Mouse (Mus musculus): ENCODE measurements around the gene Endov.
A peak's percentile ranks its signal among the peaks of the same experiment; 100 is the strongest.

The Endov gene

DNA sequence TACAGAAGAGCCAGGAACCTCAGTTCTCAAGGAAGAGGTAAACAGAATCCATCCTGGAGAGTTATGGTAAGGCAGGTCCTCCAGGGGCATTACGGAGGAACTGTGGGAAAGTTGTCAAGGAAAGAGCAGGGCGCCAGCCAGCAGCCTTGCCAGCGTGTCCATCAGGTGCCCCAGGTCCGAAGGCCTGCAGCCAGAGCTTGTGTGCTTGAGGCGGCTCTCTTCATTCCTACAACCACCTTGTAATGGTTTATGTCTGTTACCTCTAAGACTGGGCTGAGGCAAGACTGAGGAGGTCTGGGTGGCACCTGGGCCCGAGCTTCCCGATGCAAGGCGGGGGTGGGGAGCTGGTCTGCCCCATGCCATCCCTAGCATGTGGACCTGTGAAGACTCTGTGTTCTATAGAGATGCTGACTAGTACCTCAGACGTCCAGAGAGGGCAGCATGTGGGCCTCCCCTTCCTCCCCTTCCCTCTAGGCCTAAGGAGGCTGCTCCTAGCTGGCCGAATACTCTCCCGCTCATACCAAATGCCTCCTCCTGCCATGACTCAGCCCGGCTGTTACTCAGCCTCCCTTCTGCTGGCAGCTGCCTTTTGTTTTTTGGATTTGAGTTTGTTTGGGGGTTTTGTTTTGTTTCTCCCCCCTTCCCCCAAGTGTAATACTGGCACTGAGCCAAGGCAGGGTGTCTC is 25.7 kb downstream of the Endov start:
- DNase-seq (ENCODE audit: extremely low spot score, low spot score), result no peak

- no peak for DNase-seq (ENCODE audit: extremely low spot score, low spot score)
Observed at GRCm38 (mm10) chr11:119519387-119519786, 28.2 kb downstream of the Endov start.

GRCm38 (mm10) chr11:119520005-119520712 is 29.0 kb downstream of the Endov start:
- DNase-seq (ENCODE audit: extremely low spot score, low spot score), result no peak

DNA sequence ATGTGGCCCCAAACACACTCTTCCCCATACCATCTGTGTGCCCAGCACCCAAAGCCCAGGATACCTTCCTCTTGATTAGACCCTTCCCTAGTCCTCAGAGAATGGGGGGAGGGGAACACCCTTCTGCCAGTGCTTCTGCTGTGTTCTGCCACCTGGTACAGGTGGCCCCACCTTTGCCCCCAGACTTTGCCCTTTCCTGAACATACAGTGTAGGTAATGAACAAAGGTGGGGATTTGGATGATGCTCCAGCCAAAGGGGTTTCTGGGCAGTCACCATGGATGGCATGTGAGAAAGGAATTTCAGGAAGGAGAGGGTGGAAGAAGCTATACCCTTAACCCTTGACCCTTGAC is 29.5 kb downstream of the Endov start:
- no peak for DNase-seq (ENCODE audit: extremely low spot score, low spot score)

GRCm38 (mm10) chr11:119521920-119522710 is 31.0 kb downstream of the Endov start:
- no peak for DNase-seq (ENCODE audit: extremely low spot score, low spot score)

GRCm38 (mm10) chr11:119522779-119523178 is 31.6 kb downstream of the Endov start:
- DNase-seq (ENCODE audit: extremely low spot score, low spot score), result no peak

- DNase-seq (ENCODE audit: extremely low spot score, low spot score), result no peak
Observed at GRCm38 (mm10) chr11:119523392-119523791, 32.2 kb downstream of the Endov start.

DNA sequence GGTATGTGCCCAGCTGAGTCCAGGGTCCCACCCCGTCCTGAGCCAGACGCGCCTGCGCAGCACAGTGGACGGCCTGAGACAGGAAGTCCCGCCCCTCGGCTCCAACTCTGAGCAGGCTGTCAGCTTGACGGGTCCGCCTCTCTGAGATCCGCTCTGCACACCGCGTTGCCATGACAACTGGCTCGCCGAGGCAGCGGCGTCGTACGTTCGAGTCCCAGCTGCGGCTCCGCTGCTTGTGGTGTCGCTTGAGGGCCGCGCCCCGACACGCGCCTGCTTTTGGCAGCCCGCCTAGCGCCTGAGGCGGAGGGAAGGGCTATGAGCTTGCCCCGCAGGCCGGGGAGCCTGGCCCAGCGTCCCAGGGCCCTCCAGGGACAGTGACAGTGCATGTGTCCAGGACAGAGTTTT is 33.4 kb downstream of the Endov start:
- DNase-seq (ENCODE audit: extremely low spot score, low spot score), result peak; percentile 92

DNA sequence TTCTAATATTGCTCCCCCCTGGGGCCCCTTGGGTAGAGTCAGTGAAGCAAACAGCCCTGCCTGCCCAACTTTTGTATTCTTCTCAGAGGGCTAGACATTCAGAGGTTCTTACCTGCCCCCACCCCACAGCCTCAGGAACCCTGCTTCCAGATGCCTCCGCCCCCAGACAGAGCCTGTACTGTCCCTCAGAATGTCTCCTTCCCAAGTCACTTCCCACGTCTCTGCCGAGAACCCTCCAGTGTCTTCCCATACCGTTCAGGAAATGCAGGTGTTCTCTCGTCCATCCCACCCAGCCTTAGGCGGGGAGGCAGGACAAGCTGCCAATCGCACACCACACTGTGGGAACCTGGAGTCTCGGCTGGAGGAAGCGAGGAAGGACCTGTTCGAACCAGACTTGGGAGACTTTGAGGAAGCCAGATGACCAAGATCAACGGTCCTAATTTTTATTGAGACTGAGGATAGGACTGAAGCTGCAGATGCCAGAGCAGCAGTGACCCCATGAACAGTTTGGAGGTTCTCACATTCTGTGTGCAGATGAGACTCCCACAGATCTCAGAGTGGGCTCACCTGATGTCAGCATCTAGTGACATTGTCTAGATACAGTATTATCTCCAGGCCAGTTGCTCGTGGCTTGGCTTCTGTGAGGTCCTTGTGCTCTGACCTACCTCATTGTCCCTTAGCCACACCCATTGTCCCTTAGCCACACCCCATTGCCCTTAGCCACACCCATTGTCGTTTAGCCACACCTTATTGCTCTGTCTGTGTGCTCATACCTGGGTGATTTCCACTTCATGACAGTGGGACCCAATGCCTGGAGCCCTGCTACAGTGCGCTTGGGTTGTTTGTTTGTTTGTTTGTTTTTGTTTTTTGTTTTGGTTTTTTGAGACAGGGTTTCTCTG is 35.2 kb downstream of the Endov start:
- DNase-seq (ENCODE audit: extremely low spot score, low spot score), result no peak

DNA sequence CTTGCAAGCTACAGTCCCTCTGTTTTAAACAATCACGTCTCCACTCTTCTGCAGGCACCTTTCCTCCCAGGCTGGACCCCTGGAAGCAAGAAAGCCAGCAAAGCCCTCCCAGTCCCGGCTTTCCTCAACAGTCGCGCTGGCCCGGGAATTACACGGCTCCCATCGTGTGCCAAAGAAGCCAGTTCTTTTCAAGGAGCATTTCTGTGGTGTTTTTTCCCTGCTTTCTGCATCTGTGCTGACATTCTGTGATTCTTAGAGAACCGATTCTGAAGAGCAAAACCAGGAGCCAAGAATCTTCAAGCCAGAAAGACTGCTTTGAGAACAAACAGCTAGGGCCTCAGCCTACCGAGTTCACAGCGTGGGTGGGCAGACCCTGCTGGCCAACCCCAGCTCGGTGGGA is 37.8 kb downstream of the Endov start:
- DNase-seq (ENCODE audit: extremely low spot score, low spot score), result no peak

- DNase-seq (ENCODE audit: extremely low spot score, low spot score), result no peak
Observed at GRCm38 (mm10) chr11:119532460-119532859, 41.3 kb downstream of the Endov start.

DNA sequence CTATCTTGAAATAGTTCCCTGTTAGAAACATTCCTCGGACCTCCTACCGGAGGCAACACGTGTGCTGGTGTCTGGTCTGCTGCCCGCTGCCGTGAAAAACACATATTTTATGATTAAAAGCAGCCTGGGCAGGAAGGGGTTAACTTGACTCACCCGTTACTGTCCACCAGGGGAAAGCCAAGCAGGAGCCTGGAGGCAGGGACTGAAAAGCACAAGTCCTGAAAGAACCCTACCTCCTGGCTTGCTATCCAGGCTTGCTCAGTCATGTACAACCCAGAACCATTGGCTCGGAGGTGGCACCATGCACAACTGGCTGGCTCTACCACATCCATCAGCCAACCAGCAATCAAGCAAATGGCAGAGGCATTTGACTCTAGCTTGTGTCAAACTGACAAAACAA is 42.6 kb downstream of the Endov start:
- no peak for DNase-seq (ENCODE audit: extremely low spot score, low spot score)

GRCm38 (mm10) chr11:119539944-119540343 is 48.8 kb downstream of the Endov start:
- peak; percentile 44 for DNase-seq (ENCODE audit: extremely low spot score, low spot score)

DNA sequence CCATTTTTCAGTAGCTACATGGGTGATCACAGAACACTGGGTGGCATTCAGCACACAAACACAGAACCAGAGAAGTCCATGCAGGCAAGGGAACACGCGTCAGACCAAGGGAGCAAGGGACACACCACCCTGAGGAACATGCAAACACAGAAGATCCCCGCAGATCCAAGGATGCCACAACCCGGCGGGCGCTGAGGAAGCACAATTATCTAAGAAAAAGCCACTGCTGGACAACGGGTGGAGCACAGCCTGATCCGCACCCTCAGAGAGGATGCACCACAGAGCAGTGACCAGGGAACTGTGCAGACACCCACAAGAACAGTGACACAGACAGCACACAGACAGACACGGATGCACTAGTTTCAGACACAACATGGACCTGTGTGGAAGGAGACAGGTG is 49.4 kb downstream of the Endov start:
- no peak for DNase-seq (ENCODE audit: extremely low spot score, low spot score)

DNA sequence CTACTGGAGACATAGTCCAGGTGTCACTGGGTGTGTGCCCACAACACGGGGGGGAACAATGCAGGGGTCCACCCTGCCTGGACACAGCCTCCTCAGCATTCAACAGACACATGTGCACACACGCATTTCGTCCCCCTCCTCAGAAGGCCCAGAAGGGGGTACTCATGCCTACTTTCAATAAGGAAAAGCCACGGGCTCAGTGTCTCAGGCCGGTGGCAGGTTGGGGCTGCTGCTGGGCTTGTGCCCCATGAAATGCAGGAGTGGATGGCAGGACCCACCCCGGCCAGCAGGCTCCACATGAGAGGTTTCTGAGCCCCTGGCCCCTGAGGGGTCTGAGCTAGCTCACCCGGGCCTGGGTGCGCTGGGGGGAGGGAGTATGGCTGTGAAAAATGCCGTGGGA is 49.9 kb downstream of the Endov start:
- DNase-seq (ENCODE audit: extremely low spot score, low spot score), result no peak

- no peak for DNase-seq (ENCODE audit: extremely low spot score, low spot score)
Observed at GRCm38 (mm10) chr11:119542371-119542770, 51.2 kb downstream of the Endov start.

DNA sequence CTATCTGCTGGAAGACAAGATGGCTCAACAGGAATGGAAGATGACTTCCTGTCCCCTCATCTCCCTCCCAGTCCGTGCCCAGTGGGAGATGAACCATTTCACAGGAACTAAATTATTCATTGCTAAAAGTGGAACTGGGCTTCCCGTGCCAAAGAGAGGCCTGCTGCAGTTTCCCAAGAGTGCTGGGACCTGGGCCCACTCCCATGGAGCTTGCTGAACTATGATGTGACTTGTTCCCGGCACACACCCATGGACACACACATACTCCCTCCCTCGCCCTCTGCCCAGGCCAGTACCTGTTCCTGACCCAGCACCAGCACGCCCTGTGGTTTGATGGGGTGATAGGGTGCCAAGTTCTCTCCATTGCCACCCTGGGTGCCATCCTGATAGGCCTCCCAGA is 51.7 kb downstream of the Endov start:
- no peak for DNase-seq (ENCODE audit: extremely low spot score, low spot score)

DNA sequence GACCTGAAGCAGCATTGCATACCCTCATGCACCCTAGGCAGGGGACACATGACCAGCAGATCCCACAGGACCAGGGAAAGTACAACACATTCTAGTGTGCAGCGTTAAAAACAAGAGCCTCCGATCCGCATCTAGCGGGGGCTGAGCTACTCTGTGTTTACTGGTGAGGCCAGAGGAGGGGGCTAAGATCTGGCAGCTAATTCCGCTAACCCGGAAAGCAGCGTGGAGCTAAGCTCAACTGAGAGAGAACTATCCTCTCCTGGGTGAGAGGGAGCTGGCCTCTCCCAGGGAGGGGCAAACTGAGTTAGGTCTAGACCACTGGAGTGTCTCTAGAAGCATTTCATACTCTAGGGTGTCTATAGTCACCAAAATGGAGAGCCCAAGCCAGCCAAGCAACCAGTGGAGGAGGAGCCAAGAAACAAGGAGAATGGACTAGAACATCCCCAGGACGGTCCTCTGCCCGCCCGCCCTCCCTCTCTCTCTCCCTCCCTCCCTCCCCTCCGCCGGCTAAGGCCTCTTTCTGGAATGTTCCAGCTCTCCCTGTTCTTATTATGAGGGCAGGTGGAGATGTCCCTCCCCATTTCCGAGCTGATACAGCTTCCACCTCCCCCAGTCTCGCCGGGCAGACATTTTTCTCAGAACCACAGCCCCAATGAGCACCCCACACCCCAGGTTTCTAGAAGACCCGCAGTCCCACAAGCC is 52.8 kb downstream of the Endov start:
- no peak for DNase-seq (ENCODE audit: extremely low spot score, low spot score)

GRCm38 (mm10) chr11:119544518-119545105 is 53.5 kb downstream of the Endov start:
- no peak for DNase-seq (ENCODE audit: extremely low spot score, low spot score)

DNA sequence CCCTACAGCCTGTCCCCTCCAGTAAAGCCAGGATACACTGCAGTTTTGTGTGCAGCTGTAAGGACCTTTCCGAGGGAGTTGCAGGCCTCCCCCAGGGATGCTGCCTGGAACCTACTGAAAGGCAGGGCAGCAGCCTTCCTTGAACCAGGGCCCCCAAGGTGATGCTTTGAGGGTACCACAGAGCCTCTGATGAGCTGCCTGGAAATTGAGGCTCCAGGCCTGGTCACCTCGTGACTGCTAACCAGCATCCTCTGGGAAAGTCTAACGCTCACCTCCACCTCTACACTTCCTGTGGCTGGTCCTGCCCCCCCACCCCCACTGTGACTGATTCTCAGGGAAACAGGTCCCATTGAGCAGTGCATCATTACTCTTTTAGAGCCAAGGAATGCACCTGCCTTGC is 54.1 kb downstream of the Endov start:
- no peak for DNase-seq (ENCODE audit: extremely low spot score, low spot score)

Data from neural tube, embryonic 10.5 days (tissue).